Mouse (Mus musculus) T-helper 17 cell (primary cell): Measurements from ENCODE around the gene E2f7.
"Not testable (repeated sequence)": the region's sequence is repeated elsewhere in the genome, so short reads cannot be mapped to it uniquely, and the experiment has no call there.

ENCODE experiments used
- in situ Hi-C, 2 experiments: fragments of 300-600 bp; cut with MboI, MseI; formaldehyde crosslinking; loops; 1 replicate in 1 of 2; 2 replicates in 1 of 2; pipeline ENCODE4 v1.15.1; 2025; ENCODE audit warnings: high pct_unique_total_duplicates in 2 of 2

Gene E2f7

DNA sequence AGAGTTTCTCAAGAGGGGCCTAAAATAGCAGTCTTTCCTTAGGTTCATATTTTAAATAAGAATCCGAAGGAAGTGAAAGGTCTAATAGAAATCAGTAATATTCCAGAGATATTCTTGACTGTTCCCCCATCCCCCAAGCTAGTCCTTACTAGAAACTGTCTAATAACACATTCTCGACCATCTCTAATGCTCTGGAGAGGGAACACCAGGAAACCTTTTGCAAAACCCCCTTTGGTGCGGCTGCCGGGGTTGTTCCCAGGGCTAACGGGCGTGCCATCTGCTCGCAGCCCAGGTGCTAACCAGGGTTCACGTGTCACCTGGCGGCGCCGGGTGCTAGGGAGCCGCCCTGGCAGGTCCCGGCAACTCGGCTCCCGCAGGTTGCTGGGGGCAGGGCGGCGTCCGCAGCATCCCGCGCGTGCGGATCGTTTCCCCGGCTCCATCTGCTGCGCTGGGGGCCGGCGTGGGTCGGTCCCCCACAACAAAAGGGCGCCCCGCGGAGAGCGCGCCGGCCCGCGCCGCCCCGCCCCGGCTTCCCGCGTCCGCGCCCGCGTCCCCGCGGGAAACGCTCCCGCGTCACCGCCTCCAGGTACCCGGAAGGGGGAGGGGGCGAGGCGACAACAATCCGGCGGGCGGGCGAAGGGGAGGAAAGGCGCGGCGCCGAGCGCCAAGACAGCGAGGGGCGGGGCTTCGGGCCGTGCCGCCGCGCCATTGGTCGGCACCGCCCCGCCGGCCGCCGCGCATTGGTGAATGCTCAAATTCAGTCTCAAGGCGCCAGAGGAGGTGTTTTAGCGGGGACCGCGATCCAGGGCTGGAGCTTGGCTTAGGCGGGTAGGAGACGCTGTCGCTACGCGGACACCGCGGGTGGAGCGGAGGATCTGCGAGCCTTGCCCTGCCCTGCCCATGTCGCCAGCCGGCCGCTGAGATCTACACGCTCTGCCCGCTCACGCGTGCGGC is at the start of gene E2f7:
Gene E2f7 (plus strand): TSS at position 754 of the 954 bp plus-strand sequence.
- in situ Hi-C loops, result no loop called here

DNA sequence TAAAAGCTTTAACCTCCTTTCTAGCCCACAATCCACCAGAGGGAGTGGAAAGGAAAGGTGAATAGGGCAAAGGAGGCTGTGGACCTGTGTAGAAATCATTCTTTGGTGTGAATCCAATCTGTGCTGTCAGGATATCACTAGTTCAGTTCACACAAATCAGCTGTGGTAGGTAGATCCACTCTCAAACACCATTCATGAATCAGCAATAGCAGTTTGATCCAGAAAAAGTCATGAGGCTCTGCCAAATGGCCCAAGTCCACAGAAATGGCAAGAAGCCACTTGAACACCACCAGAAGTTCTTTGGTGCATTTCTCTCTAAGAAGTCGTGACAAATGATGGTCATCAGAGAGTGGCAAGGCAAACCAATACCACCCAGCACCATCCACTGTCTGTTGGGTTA is 44.0 kb upstream of the E2f7 start:
- in situ Hi-C loops, result no loop called here

DNA sequence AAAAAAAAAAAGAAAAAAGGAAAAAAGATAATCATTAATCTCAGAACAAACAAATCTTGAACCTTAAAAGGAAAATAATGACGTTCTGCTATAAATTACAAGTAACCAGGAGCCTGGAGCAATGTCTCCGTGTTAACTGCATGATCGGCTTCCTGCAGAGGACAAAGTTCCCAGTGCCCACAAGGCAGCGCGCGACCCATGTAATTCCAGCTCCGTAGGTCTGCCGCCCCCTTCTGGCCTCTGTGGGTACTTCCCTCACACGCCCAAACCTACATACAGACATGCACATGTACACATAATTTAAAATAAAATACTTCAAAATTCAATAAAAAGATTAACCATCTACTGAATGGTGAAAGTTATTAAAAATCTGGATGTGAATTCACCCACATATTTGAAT is 39.6 kb upstream of the E2f7 start:
- in situ Hi-C loops, result no loop called here

DNA sequence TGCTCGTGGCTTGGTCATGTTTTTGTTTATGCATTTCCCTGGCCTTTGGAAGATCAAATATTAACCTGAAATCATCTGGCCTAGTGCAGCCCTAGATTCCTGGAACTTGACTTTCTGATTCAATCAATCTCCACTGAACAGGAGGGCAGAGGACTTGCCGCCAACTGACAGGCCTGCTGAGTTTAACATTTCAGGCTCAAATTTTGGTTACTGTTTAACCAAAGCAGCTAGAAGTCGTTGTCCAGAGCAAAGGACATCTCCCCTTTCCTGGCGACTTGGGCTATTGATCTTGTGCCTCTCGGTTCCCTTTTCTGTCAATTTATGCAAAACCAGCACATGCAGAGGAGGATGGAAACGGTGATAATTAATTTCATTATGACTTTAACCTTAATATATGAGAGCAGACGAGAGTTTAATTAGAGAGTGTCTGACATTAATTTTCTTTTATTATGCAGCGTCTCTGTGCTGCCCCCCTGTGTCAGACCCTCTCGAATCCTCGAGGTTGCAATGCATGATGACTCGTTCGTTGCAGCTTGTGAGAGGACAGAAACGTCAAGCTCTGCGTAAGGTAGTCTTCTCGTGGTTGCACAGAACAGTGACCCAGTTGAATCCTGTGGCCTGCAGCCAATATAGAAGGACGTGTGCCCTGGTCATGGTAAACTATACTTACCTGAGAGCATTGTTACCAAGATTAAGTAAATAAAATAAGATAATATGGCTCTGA is 37.7 kb upstream of the E2f7 start:
- in situ Hi-C loops, result no loop called here

DNA sequence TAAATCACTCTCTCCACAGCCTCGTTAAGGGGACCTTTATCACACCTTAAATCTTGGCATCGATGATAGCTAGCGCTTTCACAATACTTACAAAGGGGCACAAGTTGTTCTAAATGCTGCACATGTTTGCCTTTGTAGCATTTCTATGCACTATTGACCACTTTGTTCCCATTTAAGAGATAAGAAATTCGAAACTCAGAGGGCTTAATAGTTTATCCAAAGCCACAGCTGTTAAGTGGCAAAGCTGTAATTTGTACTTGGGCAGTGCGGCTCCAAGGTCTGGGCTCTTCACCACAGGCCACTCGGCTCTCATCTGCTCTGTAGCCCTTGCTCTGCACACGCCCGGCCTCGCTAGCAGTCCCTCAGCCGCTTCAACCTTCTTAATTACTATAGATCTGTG is 28.4 kb upstream of the E2f7 start:
- in situ Hi-C loops, result no loop called here

DNA sequence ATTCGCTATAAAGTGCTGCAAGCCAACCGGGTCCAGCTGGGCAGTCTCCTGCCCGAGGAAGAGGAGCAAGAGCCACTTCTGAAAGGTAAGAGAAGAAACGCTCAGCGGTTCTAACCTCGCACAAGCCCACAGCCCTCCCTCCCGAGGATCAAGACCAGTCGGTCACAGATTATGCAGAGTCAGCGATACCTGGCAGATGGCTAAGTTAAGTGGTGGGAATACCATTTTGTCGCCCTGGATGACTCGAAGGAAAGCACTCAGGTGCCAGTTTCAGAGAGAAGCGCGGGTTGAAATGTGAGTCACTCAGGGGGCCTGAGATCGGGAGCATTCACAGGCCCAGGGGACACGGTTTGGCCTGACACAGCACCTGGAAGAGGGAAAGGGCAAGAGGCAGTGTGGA is 18.8 kb upstream of the E2f7 start:
- in situ Hi-C loops, result no loop called here

DNA sequence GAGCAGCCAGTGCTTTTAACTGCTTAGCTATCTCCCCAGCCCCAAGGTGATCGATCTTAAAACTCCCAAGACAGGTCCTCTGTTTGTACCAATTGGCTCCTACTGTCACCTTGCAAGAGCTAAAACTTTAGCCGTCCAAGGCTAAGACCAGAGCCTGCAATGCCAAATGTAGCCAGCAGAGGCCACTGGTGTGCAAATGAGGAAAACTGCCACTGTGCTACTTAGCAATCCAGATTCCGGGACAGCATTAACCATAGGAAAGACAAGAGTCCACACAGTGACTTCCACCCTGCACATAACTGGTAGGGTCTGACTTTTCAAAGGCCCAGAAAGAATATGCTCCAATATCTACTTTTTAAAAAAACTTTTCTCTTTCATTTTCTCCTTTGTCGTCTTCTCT is 17.4 kb upstream of the E2f7 start:
- in situ Hi-C loops, result no loop called here

DNA sequence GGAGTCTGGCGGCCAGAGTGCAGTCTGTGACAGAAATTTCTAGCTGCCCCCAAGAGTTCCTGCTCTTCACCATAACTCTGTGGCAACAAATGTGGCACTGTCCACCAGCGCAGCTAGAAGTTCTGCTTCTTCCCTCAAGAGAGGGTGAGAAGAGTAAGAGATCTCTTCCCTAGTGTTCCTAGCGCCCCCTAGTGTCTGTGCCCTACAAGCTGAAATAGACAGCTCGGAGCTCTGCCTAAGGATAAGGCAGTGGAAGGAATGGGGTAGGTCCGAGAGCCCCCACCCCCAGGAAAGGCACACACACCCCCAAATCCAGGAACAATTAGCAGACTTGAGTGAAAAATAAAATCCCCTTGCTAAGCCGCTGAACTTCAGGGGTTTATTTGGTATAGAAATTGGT is 11.9 kb upstream of the E2f7 start:
- in situ Hi-C loops, result no loop called here

DNA sequence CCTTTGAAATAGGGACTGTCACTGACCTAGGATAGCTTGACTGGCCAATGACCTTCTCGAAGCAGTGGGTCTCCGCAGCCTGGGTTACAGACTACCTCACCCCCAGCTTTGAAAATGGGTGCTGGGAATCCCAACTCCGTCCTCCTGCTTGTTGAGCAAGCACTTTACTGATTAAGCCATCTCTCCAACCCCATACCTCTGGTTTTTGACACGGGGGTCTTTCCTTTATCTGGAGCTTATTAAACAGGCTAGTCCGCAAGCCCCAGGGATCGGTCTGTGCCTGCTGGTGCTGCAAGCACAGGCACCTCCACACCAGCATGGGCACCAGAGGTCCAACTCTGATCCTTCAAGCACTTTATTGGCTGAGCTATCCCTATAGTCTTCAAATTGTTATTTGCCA is 1.5 kb upstream of the E2f7 start:
- in situ Hi-C loops, result no loop called here

DNA sequence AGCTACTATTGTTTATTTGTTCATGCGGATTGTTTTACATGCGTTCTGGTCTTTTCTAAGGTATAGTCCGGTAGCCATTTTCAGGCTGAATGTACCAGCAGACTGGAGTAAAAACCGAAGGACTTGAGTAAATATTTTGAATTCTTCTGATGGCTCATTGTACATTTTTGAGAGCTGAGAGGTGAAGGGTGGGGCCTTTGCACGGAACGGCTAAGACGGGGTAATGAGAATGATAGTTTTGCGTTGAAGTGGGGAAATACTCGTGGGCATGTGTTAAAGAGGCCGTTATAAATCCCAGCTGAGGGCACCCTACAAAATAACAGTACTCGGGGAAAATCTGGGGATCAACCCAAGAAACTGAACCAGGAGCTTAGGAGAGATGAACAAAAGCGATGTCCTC is 1.1 kb upstream of the E2f7 start:
- in situ Hi-C loops, result no loop called here

DNA sequence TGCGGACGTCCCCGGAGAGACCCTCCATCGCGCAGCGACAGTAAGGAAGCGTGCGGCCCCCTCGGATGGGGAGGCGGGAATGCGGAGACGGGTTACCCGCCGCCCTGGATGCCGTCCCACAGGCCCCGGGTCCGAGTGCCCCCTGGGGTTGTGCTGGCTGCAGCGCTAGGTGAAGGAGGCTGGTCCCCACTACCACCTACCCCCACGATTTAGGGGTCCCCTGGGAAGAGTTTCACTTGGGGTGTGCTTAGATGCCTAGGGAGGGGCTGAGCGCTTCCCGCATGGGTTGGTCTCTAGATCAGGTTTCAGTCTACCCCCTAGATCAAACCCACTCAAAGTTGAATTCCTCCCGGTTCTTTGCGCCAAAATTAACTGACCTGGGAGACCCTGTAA is 397 bp downstream of the E2f7 start:
- in situ Hi-C loops, result no loop called here

DNA sequence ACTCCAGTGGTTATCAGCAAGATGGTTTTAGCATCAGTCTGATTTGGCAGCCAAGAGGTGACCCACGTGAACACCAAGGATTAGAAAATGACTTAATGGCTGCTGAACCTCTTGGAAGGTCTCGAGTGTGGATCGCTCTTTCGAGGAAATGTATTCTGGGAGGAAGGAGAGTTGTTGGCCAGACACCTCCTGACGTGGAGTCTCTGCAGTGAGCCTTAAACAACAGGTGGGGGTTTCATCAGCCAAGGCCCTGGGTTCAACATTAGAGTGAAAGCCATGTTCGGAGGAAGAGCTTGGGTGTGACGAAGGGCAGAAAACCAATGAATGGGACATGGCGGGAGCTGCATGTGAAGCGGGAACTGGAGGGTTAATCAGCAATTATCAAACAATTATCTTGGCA is 3.8 kb downstream of the E2f7 start:
- in situ Hi-C loops, result no loop called here

DNA sequence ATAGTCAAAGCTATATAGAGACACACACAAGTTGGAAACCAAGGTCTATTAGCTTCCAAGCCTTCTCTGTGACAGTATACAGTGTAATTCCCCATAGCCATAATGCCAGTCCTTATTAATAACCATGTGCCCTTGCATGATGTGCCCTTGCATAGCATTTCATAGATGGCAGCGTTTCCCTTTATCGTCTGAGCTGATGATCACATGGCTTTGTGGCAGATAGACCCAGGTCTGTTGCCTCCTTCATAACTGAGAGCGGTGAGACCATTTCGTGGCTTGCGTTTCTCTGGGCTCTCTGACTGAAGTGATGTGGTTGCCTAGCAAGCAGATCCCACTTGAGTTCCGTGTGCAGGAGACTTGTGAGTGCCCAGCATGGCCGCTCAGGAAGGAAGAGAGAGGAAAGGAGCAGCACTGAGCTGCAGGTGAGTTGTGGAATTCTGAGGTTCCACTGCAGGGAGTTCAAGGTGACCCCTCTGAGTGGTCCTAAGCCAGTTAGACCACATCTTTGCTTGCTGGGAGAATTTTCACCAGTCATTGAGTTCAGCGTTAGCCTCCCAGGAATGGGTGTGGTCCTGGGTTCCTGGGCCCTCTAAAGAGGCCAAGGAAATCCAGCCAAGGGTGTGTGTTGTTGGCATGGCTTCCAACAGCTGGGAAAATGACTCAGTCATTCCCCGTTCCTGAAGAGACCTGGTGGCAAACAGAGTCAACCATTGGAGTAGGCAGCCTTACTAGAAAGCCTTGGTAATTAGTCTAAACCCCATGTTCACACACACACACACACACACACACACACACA is 4.5 kb downstream of the E2f7 start:
- in situ Hi-C loops, result no loop called here

DNA sequence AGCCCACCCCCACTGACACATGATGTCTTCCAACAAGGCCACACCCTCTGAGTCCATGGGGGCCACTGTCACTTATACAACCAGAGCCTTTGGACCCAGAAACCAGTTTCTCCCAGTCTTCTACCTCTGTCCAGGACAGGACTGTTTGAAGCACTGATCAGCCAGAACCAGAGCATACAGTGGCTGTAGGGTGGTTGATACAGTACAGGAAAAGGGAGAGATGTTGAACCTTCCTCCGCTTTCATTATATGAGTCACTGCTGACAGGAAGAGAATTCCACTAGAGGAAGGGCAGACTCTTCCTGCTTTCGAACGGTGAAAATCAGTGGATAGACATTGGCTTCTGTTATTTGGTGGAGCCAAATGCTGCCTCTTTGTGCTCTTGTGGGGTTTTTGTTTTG is 7.6 kb downstream of the E2f7 start:
- in situ Hi-C loops, result no loop called here

DNA sequence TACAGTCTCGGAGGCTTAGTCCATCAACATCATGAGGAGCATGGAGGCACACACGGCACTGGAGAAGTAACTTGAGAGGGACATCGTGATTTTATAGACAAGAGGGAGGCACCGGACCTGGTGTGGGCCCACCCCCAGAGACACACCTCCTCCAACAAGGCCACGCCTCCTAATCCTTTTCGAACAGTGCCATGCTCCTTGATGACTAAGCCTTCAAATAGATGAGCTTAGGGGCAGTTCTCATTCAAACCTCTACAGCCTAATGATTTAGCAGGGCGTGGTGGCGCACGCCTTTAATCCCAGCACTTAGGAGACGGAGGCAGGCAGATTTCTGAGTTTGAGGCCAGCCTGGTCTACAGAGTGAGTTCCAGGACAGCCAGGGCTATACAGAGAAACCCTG is 10.3 kb downstream of the E2f7 start:
- in situ Hi-C loops, result no loop called here

DNA sequence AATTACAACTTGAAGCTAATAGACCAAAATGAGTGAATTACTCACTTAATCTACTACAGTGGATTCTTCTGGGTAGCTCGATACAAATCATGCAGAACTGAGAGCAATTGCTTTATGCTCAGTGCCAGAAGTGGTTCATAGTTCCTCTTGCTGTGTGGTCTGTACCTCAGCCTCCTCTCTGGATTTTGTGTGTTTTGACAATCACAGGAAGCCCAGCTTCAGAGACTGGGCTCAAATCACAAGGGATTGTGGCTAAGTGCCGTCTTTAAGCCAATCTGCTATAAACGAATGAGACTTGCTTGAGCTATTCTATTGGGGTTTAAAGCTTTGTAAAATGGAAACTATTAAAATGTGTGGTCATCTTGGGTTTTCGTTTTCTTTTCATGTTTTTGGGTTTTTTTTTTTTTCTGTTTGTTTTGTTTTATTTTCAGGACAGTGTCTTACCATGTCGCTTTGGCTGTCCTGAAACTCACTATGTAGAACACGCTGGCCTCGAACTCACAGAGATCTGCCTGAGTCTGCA is 11.1 kb downstream of the E2f7 start:
- in situ Hi-C loops, result no loop called here

DNA sequence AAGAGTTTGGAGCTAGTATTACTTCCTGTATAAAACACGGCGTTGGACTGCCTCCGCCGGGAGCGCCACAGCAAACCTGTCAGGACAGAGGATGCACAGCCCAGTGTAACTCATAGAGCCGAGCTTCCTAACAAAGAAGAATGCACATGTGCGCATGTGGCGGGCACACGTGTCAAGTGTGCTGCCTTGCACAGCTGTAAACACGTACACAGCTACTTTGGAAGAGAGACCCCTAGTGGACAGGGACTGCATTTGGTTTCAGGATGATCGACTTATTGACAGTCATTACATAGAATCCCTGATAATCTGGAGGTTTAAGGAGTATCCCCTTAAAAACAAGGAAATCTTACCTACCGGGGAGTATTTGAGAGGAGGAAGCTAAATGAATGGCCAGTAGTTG is 15.3 kb downstream of the E2f7 start:
- in situ Hi-C loops, result not testable (repeated sequence)

DNA sequence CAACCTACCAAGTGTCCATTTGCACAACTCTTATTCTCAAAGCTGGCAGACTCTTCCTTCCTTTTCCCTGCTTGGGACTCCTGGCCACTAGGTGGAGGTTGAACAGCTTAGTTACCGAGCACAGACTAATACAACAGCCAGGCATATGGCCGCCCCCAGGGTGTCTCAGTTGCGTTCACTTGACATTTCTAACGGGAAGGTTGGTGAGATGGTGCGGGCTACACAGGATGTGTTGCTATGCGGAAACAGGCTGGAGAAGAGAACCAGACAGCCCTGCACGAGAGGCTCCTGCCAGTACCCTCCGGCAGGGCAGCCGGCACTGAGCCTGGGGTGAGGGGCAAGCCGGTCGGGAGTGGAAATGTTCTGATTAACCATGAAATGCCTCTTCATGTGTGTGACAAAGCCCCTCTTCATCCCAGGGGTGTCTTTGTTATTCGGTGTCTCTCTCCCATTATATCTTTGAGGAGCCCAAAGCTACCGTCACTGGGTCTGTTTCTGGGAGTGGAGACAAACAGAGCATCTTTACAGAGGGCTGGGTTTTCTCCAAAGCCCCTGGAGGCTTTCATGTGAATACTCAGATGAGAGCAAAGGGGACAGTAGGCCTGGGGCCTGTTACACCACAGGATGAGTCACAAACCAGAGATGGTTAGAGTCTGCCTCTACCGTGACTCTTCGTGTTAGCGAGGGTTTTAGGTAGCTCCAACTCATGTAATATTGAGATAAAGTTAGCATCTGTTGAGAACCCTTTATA is 17.1 kb downstream of the E2f7 start:
- in situ Hi-C loops, result no loop called here

DNA sequence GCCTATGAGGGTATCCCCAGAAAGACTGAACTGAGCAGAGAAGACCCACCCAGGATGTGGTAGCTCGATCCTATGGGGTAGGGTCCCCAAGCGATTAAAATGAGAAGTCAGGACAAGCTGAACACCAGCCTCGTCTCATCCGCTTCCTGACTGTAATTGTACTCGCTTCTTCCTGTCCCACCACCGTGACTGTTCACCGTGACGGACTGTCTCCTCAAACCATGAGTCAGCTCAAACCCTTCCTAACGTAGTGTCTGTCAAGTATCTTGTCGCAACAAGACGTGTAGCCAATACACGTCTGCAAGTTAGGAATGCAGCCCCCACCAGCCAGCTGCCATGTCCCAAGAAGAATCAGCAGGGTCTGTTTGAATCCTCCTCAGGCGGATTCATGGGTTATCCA is 18.2 kb downstream of the E2f7 start:
- in situ Hi-C loops, result no loop called here

DNA sequence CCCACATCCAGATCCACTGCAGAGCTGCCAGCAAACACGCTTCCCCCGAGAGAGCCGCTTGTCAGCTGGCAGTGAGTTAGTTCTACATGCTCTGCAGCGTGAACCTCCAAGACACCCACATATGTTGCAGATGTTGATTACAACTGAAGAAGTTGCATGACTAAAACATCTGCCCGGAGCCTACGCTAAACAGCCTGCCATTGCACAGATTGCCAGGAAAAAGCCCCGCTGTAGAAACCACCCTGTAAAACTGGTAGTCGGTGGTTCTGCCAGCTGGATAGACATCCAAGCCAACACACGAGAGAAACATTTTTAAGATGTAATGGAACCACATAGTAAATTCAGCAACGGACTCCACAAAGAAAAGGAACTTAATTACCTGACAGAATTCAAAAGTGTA is 24.3 kb downstream of the E2f7 start:
- in situ Hi-C loops, result no loop called here

DNA sequence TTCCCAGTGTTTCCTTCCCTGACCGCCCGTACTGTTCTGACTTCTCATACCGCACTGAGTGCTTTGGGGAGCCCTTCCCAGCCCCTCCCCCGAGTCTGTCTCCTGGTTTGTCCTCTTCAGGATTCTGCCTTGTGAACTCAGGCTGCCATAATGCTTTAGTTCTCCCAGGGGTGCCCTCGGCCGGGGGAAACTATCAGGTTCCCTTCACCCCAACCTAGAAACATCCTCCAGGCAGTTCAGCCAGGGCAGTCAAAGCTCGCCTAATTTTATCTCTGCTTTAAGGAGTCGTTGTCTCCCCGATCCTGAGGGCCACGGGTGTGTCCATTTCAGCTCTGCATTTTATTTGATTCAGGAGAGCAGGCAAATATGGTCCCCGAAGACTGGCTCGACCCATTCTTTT is 28.0 kb downstream of the E2f7 start:
- in situ Hi-C loops, result no loop called here
